Mouse (Mus musculus): ENCODE measurements around the gene Acot12. TPM values are rescaled to one million over a fixed set of nuclear protein-coding genes. Genes with fewer than 3 reads are reported as not detected.

Acot12 gene
- polyA plus RNA-seq, 1 experiment, result 47.7 TPM

GRCm38 (mm10) chr13:91823735-91824134, 82.4 kb downstream of the Acot12 start:
- Histone ChIP-seq H3K4me3 (ENCODE audit: insufficient read depth, low read depth, low read length) (no peak overlapping the region), H3K36me3 (ENCODE audit: control insufficient read depth, insufficient read depth, low read length) (no peaks in the 10 kb centered on the region), H3K27ac (ENCODE audit: insufficient read depth, low read depth, low read length) (no peak overlapping the region), H3K27me3 (replicated peaks; ENCODE audit: control insufficient read depth, insufficient read depth, low read length) (no peaks in the 10 kb centered on the region), H3K4me1 (ENCODE audit: control insufficient read depth, insufficient read depth, low read length) (no peaks in the 10 kb centered on the region)
- TF ChIP-seq POLR2A (IDR thresholded peaks at IDR 0.05; ENCODE audit: low read depth, low read length) (no peak), CTCF (conservative IDR thresholded peaks at IDR 0.05; ENCODE audit: insufficient read depth, insufficient read length, low read depth, low read length) (no peak)
- WGBS, result 61% methylated on average over 6 of the region's 6 CpGs
- DNase-seq, result no peak

GRCm38 (mm10) chr13:91824845-91825550, 83.7 kb downstream of the Acot12 start:
- Histone ChIP-seq H3K4me1 (ENCODE audit: control insufficient read depth, insufficient read depth, low read length) (no peaks in the 10 kb centered on the region), H3K4me3 (ENCODE audit: insufficient read depth, low read depth, low read length) (no peak overlapping the region), H3K27ac (ENCODE audit: insufficient read depth, low read depth, low read length) (no peak overlapping the region), H3K36me3 (ENCODE audit: control insufficient read depth, insufficient read depth, low read length) (no peaks in the 10 kb centered on the region), H3K27me3 (replicated peaks; ENCODE audit: control insufficient read depth, insufficient read depth, low read length) (no peaks in the 10 kb centered on the region)
- 28% methylated on average over 4 of the region's 4 CpGs for WGBS
- TF ChIP-seq CTCF (conservative IDR thresholded peaks at IDR 0.05; ENCODE audit: insufficient read depth, insufficient read length, low read depth, low read length) (no peak), POLR2A (IDR thresholded peaks at IDR 0.05; ENCODE audit: low read depth, low read length) (no peak)
- DNase-seq, result no peak

GRCm38 (mm10) chr13:91826066-91826465, 84.8 kb downstream of the Acot12 start:
- no peaks in the 10 kb centered on the region for H3K4me1 ChIP-seq (ENCODE audit: control insufficient read depth, insufficient read depth, low read length)
- H3K27ac ChIP-seq (ENCODE audit: insufficient read depth, low read depth, low read length), result no peak overlapping the region
- DNase-seq, result no peak
- no peaks in the 10 kb centered on the region for H3K27me3 ChIP-seq (replicated peaks; ENCODE audit: control insufficient read depth, insufficient read depth, low read length)
- H3K4me3 ChIP-seq (ENCODE audit: insufficient read depth, low read depth, low read length), result no peak overlapping the region
- H3K36me3 ChIP-seq (ENCODE audit: control insufficient read depth, insufficient read depth, low read length), result no peaks in the 10 kb centered on the region
- WGBS, result 51% methylated on average over 2 of the region's 2 CpGs
- TF ChIP-seq CTCF (conservative IDR thresholded peaks at IDR 0.05; ENCODE audit: insufficient read depth, insufficient read length, low read depth, low read length) (no peak), POLR2A (IDR thresholded peaks at IDR 0.05; ENCODE audit: low read depth, low read length) (no peak)

GRCm38 (mm10) chr13:91827876-91828275, 86.6 kb downstream of the Acot12 start:
- Histone ChIP-seq H3K36me3 (ENCODE audit: control insufficient read depth, insufficient read depth, low read length) (no peaks in the 10 kb centered on the region), H3K27ac (ENCODE audit: insufficient read depth, low read depth, low read length) (no peak overlapping the region), H3K27me3 (replicated peaks; ENCODE audit: control insufficient read depth, insufficient read depth, low read length) (no peaks in the 10 kb centered on the region), H3K4me1 (ENCODE audit: control insufficient read depth, insufficient read depth, low read length) (no peaks in the 10 kb centered on the region), H3K4me3 (ENCODE audit: insufficient read depth, low read depth, low read length) (no peak overlapping the region)
- DNase-seq, result no peak
- TF ChIP-seq CTCF (conservative IDR thresholded peaks at IDR 0.05; ENCODE audit: insufficient read depth, insufficient read length, low read depth, low read length) (no peak), POLR2A (IDR thresholded peaks at IDR 0.05; ENCODE audit: low read depth, low read length) (no peak)

Other genes starting within 250 kb of the Acot12 start
- 9.5 and 14.1 TPM in 2 replicates for gene Zcchc9, start 66.2 kb downstream of the Acot12 start, polyA plus RNA-seq (2012; rRNA removed)
- gene Ckmt2, start 135.4 kb downstream of the Acot12 start, polyA plus RNA-seq (2012; rRNA removed), result 0.43 and 35.1 TPM in 2 replicates